Mouse (Mus musculus): ENCODE measurements around the gene Gzma. TPM values are rescaled to one million over a fixed set of nuclear protein-coding genes. Genes with fewer than 3 reads are reported as not detected.

Gzma gene
- total RNA-seq (2017): 38.9 and 40.6 TPM in 2 replicates

- ATAC-seq (ENCODE audit: extremely low read depth, insufficient number of reproducible peaks, low FRiP score, poor library complexity, severe bottlenecking): no peak
These were observed at the start of gene Gzma for GRCm38 (mm10) chr13:113100879-113101278. Gene Gzma, minus strand, starts transcription at chr13:113100981.

- no peak for ATAC-seq (ENCODE audit: extremely low read depth, insufficient number of reproducible peaks, low FRiP score, poor library complexity, severe bottlenecking)
These were observed 38.8 kb upstream of the Gzma start for GRCm38 (mm10) chr13:113139597-113139996.

GRCm38 (mm10) chr13:113129974-113130373, 29.2 kb upstream of the Gzma start:
- ATAC-seq (ENCODE audit: extremely low read depth, insufficient number of reproducible peaks, low FRiP score, poor library complexity, severe bottlenecking): no peak

GRCm38 (mm10) chr13:113121326-113121725, 20.5 kb upstream of the Gzma start:
- ATAC-seq (ENCODE audit: extremely low read depth, insufficient number of reproducible peaks, low FRiP score, poor library complexity, severe bottlenecking): no peak

- no peak for ATAC-seq (ENCODE audit: extremely low read depth, insufficient number of reproducible peaks, low FRiP score, poor library complexity, severe bottlenecking)
These were observed 19.8 kb upstream of the Gzma start for GRCm38 (mm10) chr13:113120324-113121237.

- ATAC-seq (ENCODE audit: extremely low read depth, insufficient number of reproducible peaks, low FRiP score, poor library complexity, severe bottlenecking): no peak
These were observed 18.2 kb upstream of the Gzma start for GRCm38 (mm10) chr13:113118977-113119376.

GRCm38 (mm10) chr13:113104759-113105158, 4.0 kb upstream of the Gzma start:
- ATAC-seq (ENCODE audit: extremely low read depth, insufficient number of reproducible peaks, low FRiP score, poor library complexity, severe bottlenecking): no peak

GRCm38 (mm10) chr13:113101804-113102203, 1.0 kb upstream of the Gzma start:
- ATAC-seq (ENCODE audit: extremely low read depth, insufficient number of reproducible peaks, low FRiP score, poor library complexity, severe bottlenecking): no peak

DNA sequence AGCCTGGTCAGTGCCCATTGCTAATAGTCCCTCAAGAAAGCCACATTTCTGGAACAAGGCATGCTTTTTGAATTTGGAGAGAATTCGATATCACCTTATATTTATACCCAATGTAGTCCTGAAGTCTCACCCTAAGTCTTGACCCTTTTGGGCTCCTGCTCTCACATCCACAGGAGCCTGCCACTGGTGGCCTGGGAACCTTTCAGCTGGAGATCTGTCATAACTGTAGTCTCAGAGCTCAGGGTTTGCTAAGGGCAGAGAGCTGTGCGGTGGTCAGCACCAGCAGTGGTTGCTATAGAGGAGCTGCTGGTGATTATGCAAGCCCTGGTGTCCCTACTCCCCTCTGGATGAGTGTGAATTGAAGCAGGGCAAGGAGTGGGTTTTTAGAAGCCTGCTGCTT, 2.4 kb downstream of the Gzma start:
- ATAC-seq (ENCODE audit: extremely low read depth, insufficient number of reproducible peaks, low FRiP score, poor library complexity, severe bottlenecking): no peak

DNA sequence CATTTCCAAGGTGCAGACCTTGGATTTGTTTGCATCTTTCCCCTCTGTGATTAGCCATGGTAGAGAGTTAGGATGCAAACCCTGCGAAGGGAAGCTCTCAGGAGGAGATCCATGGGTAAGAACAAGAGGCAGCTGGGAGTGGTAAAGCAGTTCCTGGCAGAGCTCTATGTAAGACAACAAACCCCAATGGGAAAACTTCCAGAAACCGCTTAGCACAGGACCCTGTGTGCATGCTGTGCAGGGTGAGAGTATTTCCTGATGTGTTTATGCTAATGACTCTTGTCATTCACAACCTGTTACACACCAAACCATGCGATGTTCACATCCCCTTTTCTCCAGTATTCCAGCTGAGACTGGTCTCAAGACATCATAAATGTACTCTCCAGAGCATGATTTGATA, 3.8 kb downstream of the Gzma start:
- ATAC-seq (ENCODE audit: extremely low read depth, insufficient number of reproducible peaks, low FRiP score, poor library complexity, severe bottlenecking): no peak

GRCm38 (mm10) chr13:113094618-113095017, 6.2 kb downstream of the Gzma start:
- no peak for ATAC-seq (ENCODE audit: extremely low read depth, insufficient number of reproducible peaks, low FRiP score, poor library complexity, severe bottlenecking)

DNA sequence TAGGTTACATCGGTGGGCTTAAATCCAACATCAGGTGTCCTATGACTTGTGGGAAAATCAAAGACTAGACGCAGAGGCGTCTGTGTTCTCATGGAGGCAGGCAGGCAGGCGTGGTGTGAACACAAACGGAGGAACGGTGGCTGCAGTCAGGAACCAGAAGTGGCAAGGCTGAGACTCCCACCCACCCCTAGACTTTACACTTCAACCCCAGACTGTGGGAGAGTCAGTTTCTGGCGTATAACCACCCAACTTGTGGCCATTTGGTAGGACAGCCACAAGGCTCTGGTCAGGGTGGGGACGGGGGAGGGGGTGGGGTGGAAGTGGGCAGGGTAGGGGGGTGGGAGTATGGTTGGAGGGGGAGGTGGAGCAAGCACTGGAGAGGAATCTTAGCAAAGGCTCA, 10.3 kb downstream of the Gzma start:
- ATAC-seq (ENCODE audit: extremely low read depth, insufficient number of reproducible peaks, low FRiP score, poor library complexity, severe bottlenecking): no peak

GRCm38 (mm10) chr13:113087226-113088017, 13.4 kb downstream of the Gzma start:
- ATAC-seq (ENCODE audit: extremely low read depth, insufficient number of reproducible peaks, low FRiP score, poor library complexity, severe bottlenecking): no peak

- ATAC-seq (ENCODE audit: extremely low read depth, insufficient number of reproducible peaks, low FRiP score, poor library complexity, severe bottlenecking): no peak
These were observed 16.0 kb downstream of the Gzma start for GRCm38 (mm10) chr13:113084732-113085131.

DNA sequence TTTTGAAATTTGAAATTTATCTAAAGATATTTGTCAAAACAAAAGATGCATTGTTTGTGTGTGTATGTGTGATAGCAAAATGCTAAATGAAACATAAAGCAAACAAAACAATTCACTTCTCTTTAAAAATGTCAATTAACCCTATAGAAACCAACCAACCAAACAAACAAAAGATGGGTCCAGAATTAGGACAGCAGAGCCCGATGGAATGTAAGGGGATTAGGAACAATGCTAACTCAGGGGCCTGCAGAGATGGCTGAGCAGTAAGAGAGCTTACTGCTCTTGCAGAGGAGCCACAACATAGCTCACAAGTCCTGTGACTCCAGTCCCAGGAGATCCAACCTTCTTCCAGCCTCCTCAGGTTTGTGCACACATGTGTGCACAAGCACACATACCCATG, 18.7 kb downstream of the Gzma start:
- ATAC-seq (ENCODE audit: extremely low read depth, insufficient number of reproducible peaks, low FRiP score, poor library complexity, severe bottlenecking): no peak

GRCm38 (mm10) chr13:113079021-113079420, 21.8 kb downstream of the Gzma start:
- ATAC-seq (ENCODE audit: extremely low read depth, insufficient number of reproducible peaks, low FRiP score, poor library complexity, severe bottlenecking): no peak

- no peak for ATAC-seq (ENCODE audit: extremely low read depth, insufficient number of reproducible peaks, low FRiP score, poor library complexity, severe bottlenecking)
These were observed 36.2 kb downstream of the Gzma start for GRCm38 (mm10) chr13:113064542-113064941.

- no peak for ATAC-seq (ENCODE audit: extremely low read depth, insufficient number of reproducible peaks, low FRiP score, poor library complexity, severe bottlenecking)
These were observed 39.0 kb downstream of the Gzma start for GRCm38 (mm10) chr13:113061746-113062145.

GRCm38 (mm10) chr13:113055826-113056225, 45.0 kb downstream of the Gzma start:
- ATAC-seq (ENCODE audit: extremely low read depth, insufficient number of reproducible peaks, low FRiP score, poor library complexity, severe bottlenecking): no peak

DNA sequence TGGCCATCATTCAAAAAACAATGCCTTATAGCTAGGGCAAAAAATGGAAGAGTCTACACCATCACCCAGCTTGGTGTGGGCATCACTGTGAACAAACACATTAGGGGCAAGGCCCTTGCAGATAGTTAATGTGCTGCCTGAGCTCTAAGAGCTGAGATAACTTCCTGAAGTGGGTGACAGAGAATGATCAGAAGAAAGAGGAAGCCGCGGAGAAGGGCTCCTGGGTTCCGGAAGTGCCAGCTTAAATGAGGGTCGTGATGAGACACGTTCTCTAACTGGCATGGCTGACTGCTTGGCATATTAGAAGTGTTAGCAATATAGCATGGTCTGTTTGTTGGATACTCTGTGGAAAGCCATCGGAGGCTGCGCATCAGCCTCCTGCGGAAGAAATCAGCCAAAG, 46.6 kb downstream of the Gzma start:
- no peak for ATAC-seq (ENCODE audit: extremely low read depth, insufficient number of reproducible peaks, low FRiP score, poor library complexity, severe bottlenecking)

All from neutrophil, adult 5-6 weeks (primary cell).